Mouse (Mus musculus) adrenal gland, postnatal 25 days (tissue): ENCODE data around the gene Gm1673. TPM values are rescaled to one million over a fixed set of nuclear protein-coding genes. Genes with fewer than 3 reads are reported as not detected.
A peak's percentile ranks its signal among the peaks of the same experiment; 100 is the strongest.

Experiments
- DNase-seq: peaks from one replicate; pipeline ENCODE4 v3.0.0; 2021; ENCODE audit warnings: mixed read lengths
- total RNA-seq: library from RNA; stranded (reverse); gene quantifications from 2 replicates; pipeline ENCODE4 v1.2.3, GENCODE M21; 2021

Gene Gm1673
- total RNA-seq, 1 experiment from 2014 or later, result 21.8 TPM

DNA sequence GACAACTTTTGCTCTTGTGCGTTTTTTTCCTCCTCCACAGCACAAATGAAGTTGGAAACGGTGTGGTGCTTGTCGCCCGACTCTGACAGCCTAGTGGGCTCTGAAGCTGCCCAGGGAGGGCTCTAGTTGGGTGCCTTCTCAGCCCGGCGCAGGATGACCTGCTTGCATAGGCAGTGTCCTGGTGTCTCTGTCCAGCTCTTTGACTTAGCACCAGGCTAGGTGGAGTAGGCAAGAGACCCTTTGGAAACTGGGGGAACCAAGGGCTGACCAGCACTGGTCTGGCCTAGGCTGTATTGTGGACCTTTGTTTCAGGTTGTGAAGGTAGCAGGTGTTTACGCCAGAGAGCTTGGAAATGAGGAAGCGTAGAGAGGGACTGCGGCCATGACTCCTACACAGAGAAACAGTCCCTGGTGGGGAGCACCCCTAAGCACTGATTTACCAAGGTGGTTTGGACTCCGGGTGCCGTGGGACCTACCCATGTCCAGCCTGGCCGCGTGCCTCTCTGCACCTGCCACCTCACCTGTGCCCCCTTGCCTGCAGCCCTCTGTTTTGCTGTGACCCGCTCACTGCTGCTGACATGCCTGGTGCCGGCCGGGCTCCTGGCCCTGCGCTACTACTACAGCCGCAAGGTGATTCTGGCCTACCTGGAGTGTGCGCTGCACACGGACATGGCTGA lies 14.7 kb downstream of the Gm1673 start:
- DNase-seq, result no peak

DNA sequence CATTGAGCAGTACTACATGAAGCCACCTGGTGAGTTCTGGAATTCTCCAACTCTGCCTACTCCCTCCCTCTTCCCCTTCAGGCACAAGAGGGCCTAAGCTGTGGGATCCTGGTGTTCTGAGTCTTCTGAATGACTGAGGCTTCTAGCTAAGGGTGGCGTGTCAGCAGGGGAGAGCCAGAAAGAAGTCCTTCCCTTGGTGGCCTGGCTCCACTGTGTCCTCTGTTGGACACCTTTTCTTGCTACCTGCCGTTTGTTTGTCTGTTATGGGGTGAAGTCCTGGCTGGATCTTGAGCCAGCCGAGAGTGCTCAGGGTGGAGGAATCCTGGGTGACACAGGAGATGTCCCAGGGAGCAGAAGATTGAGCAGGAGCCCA lies 15.3 kb downstream of the Gm1673 start:
- no peak for DNase-seq

DNA sequence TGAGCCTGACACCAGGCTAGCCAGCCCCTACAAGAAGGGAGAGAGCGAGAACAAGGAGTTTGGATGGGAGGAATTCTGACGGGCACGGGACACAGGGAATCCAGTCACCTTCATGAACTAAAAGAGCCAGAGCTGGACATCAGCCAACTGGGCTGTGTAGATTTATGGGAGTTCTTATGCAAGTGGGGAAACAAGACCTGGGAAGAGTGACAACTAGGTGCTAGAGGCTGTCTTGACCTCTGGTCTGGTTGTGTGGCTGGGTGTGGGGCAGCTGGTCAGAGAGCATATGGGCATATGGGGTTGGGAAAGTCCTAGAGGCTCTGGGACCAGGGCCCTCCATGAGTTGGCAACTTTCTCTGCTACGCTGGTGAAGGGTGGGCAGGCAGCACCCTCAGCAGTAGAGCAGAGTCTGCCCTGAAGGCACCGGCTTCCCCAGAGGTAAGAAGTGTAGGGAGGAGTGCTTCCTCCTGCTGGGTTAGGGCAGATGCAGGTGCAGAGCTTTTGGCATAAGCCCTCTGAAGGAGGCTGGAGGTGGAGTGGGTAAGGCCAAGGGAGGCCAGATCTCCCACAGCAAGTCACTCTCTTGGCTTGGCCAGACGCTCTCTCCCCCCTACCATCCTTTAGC lies 16.3 kb downstream of the Gm1673 start:
- DNase-seq, result peak; percentile 46

DNA sequence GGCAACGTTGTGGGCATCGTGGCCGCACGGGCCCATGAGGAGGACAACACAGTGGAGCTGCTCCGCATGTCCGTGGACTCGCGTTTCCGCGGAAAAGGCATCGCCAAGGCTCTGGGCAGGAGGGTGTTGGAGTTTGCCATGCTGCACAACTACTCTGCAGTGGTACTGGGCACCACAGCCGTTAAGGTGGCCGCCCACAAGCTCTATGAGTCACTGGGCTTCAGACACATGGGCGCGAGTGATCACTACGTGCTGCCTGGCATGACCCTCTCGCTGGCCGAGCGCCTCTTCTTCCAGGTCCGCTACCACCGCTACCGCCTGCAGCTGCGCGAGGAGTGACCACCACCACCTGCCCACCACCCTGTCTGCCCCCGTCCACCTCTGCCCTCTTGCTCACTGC lies 17.6 kb downstream of the Gm1673 start:
- no peak for DNase-seq

DNA sequence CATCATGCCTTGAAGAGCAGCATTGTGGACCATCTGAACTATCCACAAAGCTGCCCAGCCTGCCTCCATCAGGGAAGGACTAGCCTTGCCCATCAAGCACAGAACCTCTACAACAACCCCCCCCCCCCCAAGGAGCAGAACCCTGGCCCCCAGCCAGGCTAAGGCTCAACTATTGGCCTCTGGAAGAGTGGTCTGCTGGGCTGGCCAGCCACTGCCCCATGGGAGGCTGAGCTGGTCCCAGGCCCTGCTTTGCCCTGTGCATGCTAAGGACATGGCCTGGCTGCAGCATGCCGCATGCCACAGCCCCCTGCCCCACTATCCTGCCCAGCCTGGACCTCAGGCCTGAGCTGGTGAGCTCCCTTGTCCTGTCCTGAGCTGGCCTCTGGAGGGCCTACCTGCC lies 18.2 kb downstream of the Gm1673 start:
- DNase-seq, result peak; percentile 41

DNA sequence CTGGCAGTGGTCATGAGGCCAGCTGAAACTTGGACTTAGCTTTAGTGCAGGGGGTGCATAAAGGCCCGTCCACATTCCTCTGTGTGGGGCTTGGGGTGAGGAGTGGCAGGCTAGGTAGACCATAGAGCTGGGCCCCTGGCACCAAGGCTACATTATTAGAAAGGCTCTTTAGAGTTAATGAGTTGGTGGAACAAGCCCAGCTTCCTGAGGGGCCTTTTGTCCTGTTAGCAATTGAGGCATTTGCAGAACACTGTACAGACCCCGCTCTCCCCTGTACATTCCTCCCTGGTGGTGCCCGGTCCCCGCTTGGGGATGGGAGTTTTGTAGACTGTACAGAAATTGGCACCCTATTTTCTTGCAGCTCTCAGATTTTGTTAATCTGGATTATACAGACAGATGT lies 19.4 kb downstream of the Gm1673 start:
- no peak for DNase-seq

DNA sequence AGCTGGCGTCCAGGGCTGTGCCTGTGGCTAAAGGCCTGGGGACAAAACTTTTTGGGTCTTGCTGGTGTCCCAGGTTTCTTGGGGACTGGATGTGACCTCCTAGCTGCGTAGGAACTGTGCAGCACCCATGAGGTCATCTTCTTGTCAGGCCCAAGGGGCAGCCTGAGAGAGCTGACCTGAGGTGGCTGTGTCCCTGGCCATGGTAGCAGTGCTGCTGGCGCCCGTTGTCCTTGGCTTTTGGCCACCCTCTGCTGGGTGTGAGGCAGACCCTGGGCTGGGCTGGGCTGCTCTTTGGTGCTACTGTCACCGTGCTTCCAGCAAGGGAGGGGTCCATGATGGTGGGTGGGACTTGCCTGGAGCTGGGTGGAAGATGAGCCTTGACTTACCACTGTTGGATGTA lies 21.4 kb downstream of the Gm1673 start:
- DNase-seq, result no peak

DNA sequence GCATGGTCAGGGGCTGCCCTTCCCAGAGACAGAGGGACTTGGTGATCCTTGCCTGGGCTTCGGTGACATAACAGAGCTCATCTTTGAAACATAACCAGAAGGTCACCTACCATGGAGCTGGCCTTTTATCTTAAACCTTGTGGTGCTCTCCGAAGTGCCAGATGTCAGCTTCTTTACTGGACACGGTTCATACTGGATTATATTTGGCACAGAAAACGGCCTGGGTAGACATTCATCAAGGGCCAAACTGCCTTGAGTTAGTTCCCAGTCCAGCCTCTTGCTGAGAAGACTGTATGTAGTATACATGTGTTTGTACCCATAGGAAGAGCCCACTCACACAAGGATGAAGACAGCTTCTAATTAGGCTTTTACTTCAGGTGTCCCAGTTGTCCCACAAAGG lies 23.6 kb downstream of the Gm1673 start:
- no peak for DNase-seq

DNA sequence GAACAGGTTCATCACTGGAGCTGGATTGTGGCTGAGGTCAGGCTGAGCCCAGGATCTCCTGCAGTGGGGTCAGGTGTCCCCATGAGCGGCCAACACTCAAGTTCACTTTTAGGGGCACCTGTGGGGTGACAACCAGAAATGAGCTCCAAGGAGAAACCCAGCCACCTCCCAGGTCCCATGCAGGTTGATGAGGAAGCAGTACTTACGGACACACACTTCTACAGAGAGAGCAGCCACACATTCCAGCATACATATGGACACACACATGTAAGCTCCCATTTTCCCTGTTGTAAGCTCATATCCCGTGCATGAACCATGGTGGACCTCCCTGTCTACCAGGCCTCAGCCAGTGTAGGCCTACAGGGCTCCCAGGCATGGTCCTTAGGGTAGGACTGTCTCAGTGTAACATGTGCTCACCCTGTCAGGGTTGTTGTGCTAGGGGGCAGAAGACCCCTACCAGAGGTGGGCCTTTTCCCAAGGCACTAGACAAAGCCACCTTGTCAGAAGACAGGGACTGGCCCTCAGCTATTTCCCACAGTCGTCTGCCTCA lies 24.2 kb downstream of the Gm1673 start:
- no peak for DNase-seq

DNA sequence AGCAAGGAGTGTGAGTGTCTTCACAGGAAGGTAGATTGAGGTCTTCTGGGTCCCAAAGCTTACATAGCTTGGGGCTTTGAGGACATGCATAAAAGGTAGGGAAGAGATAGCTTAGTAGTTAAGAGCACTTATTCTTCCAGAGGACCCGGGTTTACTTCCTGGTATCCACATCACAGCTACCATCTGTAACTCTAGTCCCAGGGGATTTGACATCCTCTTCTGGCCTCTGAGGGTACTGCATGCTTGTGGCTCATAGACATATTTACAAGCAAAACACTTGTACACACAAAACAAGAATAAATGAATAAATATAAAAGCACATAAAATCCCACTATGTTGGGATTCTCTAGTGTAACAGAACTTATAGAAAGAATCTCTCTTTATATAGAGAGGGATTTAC lies 31.4 kb downstream of the Gm1673 start:
- no peak for DNase-seq

DNA sequence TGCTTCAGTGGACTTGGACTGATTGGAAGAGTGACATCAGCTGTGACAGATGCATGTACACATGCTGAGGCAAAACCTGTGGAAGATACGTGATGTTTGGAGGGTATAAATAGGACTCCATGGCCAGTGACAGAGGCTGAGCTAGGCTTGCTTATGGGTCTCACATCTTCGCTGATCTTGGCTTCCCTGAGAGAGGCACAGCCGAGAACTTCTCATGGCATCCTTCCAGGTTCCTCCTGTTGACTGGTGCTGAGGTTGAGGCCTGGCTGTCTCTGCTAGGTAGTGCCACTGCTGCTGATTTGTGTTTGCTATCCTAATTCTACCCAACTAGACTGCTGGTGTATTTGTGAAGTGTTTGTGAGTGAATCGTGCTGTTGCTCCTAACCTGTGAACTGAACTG lies 35.7 kb downstream of the Gm1673 start:
- no peak for DNase-seq

DNA sequence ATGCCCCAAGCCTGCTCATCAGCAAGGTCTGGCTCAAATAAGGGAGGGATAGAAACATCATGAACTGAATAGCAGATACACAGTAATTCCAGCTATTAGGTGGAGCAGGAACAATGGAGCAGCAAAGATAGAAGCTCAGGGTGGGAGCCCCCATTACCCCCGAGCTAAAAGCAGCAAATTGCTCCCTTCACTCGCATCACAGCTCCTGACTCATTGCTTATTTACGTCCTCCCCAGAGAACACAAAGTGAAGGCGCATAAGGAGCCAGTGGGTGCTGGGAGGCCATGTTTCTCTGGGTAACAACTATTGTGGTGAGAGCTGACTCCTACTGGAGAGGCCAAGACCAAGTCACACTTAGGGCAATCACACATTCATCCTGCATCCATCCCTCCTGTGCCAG lies 46.9 kb downstream of the Gm1673 start:
- DNase-seq, result no peak

DNA sequence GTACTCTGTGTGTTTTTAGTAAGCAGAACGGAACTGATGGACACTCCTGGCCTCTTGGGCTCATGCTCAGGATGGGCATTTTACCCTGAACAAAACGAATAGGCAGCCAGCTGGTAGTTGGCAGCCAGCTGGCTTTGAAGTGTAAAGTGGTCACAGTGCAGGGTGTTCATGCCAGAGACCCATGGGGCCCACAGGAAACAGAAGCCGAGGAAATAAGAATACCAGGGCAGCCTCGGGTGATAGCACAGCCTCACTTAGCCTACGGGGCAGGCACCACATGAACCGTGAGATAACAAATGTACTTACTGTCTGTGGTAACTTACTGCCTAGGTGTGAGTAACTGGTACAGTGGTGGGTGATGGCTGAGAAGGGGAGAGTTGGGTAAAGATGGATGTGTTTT lies 47.8 kb downstream of the Gm1673 start:
- no peak for DNase-seq

DNA sequence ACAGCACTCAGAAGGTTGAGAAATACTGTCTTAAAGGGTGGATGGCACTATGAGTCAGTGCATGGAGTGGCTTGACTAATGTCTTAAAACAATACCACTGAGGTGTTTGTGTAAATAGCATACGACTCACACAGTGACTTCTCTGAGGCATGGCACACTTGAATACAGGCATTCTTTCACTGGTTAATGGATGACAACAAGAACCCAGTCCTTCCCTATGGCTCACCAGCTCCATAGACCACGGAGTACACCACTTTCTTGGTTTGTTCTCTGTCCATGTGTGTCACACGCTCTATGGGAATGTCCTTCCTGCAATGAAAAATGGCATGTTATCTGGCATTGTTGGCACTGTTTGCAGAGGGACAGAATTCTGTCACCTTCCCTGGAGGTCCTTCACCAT lies 49.3 kb downstream of the Gm1673 start:
- DNase-seq, result no peak

Other genes starting within 250 kb of the Gm1673 start
- 104 and 110 TPM in 2 replicates for gene Letm1, start 200.6 kb upstream of the Gm1673 start, total RNA-seq
- 40.3 and 53.6 TPM in 2 replicates for gene Nsd2, start 162.7 kb upstream of the Gm1673 start, total RNA-seq
- gene Nelfa, start 47.0 kb upstream of the Gm1673 start, total RNA-seq, result 18.7 and 23.8 TPM in 2 replicates
- 13.2 and 14.1 TPM in 2 replicates for gene Nat8l, start 12.6 kb downstream of the Gm1673 start, total RNA-seq
- 9.4 and 13.0 TPM in 2 replicates for gene Poln, start 186.0 kb downstream of the Gm1673 start, total RNA-seq
- gene Haus3, start 186.1 kb downstream of the Gm1673 start, total RNA-seq, result 10.1 and 12.5 TPM in 2 replicates
- 144 and 161 TPM in 2 replicates for gene Mxd4, start 204.3 kb downstream of the Gm1673 start, total RNA-seq